Mouse (Mus musculus): ENCODE results near the gene Mov10l1.
A peak's percentile ranks its signal among the peaks of the same experiment; 100 is the strongest.

Mov10l1 gene

GRCm38 (mm10) chr15:89016722-89017121, 34.0 kb downstream of the Mov10l1 start:
- ATAC-seq (ENCODE audit: low TSS enrichment), result no peak

DNA sequence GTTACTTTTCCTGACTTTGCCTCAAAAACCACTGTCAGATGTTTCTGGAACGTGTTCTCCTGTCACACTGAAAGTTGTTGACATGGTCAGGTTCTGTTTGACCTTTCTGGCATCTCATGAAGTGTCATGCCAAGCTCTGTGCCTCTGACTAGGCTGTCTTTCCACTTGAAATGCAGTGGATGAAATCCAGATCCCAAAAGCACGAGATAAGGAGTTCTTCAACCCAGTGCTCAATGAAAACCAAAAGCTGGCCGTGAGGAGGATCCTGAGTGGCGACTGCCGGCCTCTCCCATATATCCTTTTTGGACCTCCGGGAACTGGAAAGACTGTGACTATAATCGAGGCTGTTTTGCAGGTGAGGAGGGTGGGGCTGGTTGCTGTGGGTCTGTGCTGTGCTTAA, 37.4 kb downstream of the Mov10l1 start:
- no peak for ATAC-seq (ENCODE audit: low TSS enrichment)

- ATAC-seq (ENCODE audit: low TSS enrichment), result no peak
Observed at GRCm38 (mm10) chr15:89020492-89020891, 37.8 kb downstream of the Mov10l1 start.

GRCm38 (mm10) chr15:89044381-89044780, 61.7 kb downstream of the Mov10l1 start:
- no peak for ATAC-seq (ENCODE audit: low TSS enrichment)

DNA sequence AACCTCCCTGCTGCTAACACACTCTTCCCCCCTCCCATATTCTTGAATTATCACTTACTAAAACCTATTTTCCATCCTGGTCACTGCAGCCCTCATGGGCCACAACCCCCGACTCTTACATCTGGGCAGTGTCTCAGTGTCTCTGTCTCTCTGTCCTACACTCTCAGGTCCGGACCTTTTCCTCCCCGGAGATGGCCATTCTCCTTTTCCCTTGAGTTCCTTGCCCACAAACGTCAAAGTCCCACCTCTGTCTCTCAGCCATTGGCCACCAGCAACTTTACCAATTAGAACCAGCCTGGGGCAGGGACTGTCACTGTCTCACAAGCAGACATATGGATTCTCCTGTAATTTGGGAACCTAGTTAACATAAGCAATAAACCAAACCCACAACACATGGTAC, 63.6 kb downstream of the Mov10l1 start:
- no peak for ATAC-seq (ENCODE audit: low TSS enrichment)

DNA sequence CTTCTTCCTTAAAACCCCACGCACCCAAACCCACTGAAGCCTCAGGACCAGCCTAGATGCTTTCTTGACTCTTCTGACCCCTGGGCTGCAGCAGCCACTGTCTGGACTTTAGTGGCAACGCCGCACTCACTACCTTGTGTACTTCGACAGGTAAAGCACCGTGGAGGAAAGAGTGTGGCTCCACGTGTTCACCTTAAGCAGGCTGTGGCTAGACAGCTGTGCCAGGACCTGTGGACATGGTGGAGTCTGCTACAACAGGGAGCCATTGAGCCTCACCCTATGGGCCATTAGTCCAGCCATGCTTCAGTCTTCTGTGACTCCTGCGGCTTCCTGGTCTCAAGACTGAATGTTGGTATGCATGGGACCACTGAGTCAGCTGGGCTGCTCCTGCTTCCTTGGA, 72.0 kb downstream of the Mov10l1 start:
- ATAC-seq (ENCODE audit: low TSS enrichment), result no peak

- no peak; the same call in 1 of the 2 replicates for ATAC-seq (ENCODE audit: low TSS enrichment)
Observed at GRCm38 (mm10) chr15:89058736-89059135, 76.0 kb downstream of the Mov10l1 start.

DNA sequence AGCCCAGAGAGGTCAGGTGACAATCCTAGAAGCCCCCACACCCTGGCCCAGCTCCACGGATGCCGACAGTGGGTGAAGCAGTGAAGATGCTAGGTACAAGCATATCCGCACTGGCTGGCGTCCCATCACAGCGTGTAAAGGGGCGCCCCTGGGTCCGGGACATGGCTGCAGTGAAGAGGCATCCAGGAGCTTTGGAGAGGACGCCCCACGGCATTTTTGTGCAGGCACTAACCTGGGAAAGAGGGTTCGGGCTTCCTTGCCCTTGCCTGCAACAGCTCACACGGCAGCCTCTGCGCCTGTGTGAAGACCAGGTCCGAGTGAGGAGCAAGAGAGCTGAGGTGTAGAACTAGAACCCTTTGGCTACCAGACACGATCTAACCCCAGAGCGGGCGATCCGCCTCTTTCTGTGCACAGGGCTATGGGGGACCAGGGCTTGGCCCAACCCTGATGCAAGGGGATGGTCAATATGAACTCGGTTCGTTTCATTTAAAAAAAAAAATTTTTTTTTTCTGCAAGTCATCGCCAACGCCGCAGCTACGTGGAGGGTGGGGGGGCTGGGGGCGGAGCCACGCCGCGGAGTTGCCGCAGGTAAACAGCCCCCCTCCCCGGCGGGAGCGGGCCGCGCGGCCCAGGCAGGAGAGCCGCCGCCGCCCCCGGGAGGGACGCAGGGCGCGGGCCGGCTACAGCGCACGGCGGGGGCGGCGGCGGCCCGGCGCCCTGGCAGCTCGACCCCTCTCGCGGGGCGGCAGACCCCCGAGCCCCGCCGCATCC, 76.6 kb downstream of the Mov10l1 start, which contains the start of gene Panx2:
TSS of gene Panx2 (plus strand) at position 574 of the 771 bp plus-strand sequence.
- peak; percentile 24 for ATAC-seq (ENCODE audit: low TSS enrichment)

- ATAC-seq (ENCODE audit: low TSS enrichment), result peak; percentile 32; the same call in 1 of the 2 replicates
Observed at GRCm38 (mm10) chr15:89060032-89060681, 77.4 kb downstream of the Mov10l1 start.

DNA sequence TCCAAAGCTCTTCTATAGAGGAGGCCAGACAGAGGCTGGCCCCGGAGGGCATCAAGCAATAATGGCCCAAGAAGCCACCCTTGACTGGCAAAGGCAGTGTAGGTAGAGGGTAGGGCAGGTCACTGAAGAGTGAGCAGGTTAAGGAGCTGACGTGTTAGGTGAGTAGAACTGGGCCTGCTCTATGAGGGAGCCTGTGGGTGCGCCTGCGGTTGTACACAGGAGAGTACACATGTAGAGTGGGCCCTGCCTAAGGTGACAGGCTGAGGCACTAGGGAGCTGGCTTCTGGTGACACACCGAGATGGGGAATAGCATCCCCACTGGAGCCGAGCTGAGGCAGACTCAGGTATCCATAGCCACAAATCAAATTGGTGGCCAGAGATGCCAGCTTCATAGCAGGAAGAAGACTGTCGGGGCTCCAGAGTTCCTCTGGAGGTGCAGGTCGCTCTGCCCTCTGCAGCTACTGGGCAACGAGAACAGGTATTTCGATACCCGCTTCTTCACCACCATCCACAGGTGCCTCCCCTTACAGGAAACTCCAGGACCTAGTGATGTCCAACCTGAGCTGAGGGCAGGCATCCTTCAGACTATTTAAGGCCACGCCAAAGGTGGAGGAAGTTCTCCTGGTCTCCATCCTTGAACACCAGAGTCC, 78.2 kb downstream of the Mov10l1 start:
- no peak for ATAC-seq (ENCODE audit: low TSS enrichment)

DNA sequence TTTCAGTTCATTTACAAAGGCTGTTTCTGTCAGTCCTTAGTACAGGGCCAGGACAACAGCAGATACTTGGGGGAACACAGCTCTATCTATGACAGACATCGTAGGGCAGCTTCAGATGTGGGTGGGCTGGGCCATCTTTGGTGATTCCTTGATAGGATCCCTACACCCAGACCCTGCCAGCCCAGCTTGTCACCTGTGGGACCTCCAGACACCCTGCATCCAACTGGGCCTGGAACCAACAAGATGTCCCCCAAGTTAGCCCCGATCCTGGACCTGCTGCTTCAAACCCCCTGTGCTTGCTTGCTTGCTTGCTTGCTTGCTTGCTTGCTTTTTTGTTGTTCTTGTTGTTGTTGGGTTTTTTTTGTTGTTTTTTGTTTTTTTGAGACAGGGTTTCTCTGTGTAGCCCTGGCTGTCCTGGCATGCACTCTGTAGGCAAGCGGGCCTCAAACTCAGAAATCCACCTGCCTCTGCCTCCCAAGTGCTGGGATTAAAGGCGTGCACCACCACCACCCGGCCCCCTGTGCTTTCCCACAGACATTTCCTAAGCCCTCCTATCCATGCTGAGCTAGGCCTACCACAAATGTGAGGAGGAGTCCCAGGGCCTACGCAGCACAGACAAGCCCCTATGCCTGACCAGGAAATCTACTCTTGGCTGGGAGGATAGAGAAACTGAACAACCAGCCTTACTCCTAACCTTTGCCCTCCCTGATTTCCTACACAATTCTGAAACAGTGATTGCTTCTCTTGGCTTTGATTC, 79.2 kb downstream of the Mov10l1 start:
- ATAC-seq (ENCODE audit: low TSS enrichment), result no peak

DNA sequence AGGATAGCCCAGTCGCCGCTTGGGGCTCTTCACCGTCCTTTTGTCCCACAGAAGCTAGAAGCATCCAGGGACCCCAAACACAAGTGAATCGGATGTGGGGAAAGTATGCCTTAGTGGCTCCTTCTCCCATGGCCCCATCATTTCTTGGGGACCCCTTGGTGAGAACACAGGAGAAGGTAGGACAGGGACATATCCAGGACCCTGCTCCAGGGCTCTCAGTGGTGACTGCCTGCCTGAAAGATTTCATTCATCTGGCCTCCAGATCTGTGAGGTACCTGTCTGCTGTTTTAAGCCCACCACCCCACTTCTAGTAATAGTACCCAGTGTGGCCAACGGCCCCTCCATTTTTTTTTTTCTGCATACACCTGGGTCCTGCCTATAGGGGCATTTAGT, 79.8 kb downstream of the Mov10l1 start:
- ATAC-seq (ENCODE audit: low TSS enrichment), result no peak

DNA sequence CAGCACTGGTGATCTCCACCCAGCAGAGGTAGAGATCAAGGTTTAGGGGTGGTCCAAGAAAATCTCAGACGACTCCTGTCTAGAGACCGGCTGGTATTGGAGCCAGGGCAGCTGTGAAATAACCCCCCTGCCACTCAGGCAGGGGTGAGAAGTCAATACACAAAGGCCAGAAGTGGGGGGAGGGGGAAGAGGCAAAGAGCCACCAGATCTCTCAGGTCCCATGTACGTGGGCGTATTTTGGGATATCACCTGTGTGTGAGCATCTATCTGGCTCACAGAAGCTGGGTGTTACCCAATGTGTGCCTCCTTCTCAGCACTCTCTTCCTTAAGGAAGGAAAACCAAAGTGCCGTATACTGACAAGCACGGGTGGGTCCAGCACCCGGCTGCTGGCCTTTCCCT, 80.3 kb downstream of the Mov10l1 start:
- no peak for ATAC-seq (ENCODE audit: low TSS enrichment)

DNA sequence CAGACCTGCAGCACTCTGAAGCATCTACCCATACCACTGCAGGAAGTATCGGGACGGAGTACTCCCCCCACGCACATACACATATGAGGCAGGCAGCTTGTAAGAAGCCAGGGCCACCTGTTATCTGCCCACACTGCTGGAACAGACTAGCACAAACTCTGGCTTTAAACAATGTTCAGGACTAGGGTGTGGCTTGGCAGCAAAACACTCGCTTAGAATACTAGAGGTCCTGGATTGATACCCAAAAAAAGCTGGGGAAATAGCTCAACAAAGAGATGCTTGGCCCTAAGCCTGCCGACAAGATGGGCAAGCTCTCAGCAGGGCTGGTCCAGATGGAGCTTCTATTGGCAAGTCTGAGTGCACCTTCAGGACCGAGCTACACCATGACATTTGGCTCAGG, 80.8 kb downstream of the Mov10l1 start:
- ATAC-seq (ENCODE audit: low TSS enrichment), result peak; percentile 56

DNA sequence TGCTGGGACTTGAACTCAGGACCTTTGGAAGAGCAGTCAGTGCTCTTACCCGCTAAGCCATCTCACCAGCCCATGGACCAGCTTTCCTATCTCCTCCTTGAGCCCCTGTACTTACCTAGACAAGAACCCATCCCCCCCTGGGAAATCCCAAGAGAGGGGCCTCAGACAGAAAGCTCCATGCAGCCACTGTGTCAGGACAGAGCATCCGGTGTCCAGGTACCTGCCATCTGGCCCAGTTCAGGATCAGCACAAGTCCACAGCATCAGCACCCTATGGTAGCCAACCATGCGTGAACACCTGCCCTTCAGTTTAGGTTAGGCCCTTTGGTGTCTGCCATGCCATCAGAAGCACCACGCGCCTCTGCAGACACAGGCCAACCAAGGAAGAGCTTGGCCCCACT, 82.2 kb downstream of the Mov10l1 start:
- ATAC-seq (ENCODE audit: low TSS enrichment), result no peak

DNA sequence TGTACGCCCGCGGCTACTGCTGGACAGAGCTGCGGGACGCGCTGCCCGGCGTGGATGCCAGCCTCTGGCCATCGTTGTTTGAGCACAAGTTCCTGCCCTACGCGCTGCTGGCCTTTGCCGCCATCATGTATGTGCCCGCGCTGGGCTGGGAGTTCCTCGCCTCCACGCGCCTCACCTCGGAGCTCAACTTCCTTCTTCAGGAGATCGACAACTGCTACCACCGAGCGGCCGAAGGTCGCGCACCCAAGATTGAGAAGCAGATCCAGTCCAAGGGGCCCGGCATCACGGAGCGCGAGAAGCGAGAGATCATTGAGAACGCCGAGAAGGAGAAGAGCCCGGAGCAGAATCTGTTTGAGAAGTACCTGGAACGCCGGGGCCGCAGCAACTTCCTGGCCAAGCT, 84.9 kb downstream of the Mov10l1 start:
- ATAC-seq (ENCODE audit: low TSS enrichment), result no peak

DNA sequence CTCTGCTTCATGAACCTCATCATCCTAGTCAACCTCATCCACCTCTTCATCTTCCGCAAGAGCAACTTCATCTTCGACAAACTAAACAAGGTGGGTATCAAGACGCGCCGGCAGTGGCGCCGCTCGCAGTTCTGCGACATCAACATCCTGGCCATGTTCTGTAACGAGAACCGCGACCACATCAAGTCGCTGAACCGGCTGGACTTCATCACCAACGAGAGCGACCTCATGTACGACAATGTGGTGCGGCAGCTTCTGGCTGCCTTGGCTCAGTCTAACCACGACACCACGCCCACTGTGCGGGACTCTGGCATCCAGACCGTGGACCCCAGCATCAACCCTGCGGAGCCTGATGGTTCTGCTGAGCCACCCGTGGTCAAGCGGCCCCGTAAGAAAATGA, 85.5 kb downstream of the Mov10l1 start:
- no peak for ATAC-seq (ENCODE audit: low TSS enrichment)

DNA sequence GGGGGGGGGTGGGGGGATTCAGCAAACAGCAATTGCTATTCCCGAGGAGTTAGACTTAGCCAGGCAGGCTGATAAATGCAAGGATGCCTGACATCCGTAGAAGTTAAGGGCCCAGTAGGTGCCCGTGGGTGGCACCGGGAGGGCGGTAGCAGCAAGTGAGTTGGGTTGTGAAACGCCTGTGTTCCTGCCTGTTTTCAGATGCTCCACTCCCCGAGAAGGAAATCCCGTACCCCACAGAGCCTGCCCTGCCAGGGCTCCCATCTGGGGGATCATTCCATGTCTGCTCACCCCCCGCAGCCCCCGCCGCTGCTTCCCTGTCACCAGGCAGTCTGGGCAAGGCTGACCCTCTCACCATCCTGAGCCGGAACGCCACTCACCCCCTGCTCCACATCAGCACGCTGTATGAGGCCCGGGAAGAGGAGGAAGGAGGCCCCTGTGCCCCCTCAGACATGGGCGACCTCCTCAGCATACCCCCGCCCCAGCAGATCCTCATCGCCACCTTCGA, 86.7 kb downstream of the Mov10l1 start:
- ATAC-seq (ENCODE audit: low TSS enrichment), result no peak

DNA sequence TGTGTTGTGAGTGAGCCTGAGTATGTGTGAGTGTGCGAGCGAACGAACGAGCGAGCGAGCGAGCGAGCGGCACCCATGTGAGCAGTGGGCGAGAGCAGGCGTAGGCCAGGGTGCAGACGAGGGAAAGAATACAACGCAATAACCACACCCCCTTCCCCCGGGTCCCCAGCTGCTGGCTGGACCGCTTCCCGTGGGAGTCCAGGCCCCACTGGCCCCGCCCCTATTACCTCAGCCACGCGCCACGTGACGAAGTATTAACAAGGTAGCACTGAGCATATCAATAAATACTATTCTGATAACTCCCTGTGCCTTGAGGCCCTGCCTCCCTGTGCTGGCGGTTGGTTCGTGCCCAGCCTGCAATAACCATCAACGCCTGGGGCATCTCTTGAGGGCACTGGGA, 87.9 kb downstream of the Mov10l1 start:
- no peak for ATAC-seq (ENCODE audit: low TSS enrichment)

DNA sequence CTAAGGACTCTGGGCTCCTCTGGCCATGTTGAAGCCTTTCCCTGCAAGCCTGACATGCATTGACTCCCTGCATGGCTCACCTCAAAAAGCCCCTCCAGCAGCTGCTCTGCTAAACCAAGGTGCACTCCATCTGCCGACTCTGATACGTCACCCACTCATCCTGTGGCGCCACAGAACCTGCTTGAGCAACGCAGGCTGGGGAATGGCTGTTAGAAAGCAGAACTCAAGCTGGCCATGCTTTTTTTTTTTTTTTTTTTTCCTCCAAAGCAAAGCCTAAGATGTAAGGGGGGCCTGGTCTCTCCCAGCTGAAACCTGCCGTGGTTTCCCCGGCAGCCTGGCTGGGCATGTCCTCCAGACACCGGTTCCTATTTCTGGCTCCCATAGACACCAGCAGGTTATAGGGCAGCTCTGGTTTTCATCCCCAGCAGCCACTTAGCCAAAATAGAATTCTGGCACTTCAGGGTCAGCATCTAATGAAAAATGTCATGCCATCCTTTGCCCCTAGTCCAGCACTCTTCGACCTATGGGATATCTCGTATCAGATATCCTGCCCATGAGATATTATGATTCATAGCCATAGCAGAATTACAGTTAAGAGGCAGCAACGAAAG, 91.4 kb downstream of the Mov10l1 start:
- no peak for ATAC-seq (ENCODE audit: low TSS enrichment)
